Mouse (Mus musculus): Measurements from ENCODE around the gene Zfand3. TPM values are rescaled to one million over a fixed set of nuclear protein-coding genes. Genes with fewer than 3 reads are reported as not detected.

The Zfand3 gene
- total and polyA plus RNA-seq, 2 experiments, result 46.7 to 63.3 TPM

DNA sequence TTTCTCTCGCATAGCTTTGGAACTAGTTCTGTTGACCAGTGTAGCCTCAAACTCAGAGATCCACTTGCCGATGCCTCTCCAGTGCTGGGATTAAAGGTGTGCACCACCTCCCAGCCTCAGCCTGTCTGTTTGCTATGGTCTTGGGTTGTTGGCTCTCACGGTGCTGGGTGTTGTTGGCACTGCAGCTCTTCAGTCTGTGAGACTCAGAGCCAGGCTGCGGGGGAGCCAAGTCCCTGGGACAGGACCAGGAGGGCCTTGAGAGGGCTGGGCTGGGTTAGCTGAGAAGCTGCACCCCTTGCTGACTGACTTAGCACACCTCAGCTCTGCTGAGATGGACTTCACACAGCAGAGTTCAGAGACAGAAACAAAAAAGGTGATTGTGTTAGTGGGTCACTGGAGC, 195.8 kb downstream of the Zfand3 start:
- Histone ChIP-seq H3K4me1 (ENCODE audit: control insufficient read depth, insufficient read depth, low read length) (peaks cover 14% of the 10 kb centered on the region), H3K4me3 (ENCODE audit: insufficient read depth, low read depth, low read length) (no peak overlapping the region), H3K27ac (replicated peaks; ENCODE audit: insufficient read depth, low read depth, low read length) (no peak overlapping the region), H3K9ac (ENCODE audit: low read depth, low read length) (no peak overlapping the region), H3K27me3 (ENCODE audit: control insufficient read depth, insufficient read depth, low read length) (no peaks in the 10 kb centered on the region), H3K79me2 (ENCODE audit: control insufficient read depth, insufficient read depth, low read length) (peaks cover 57% of the 10 kb centered on the region), H3K36me3 (ENCODE audit: control insufficient read depth, insufficient read depth, low read length) (no peaks in the 10 kb centered on the region)
- no peak for DNase-seq (ENCODE audit: extremely low read depth, low read depth, low spot score)
- 57% methylated on average over 4 of the region's 4 CpGs for WGBS
- no peak for TF ChIP-seq POLR2A (IDR thresholded peaks at IDR 0.05; ENCODE audit: extremely low read depth, insufficient read depth, low read length)
- TF ChIP-seq CTCF (IDR thresholded peaks at IDR 0.05; ENCODE audit: low read depth, low read length), result no peak

DNA sequence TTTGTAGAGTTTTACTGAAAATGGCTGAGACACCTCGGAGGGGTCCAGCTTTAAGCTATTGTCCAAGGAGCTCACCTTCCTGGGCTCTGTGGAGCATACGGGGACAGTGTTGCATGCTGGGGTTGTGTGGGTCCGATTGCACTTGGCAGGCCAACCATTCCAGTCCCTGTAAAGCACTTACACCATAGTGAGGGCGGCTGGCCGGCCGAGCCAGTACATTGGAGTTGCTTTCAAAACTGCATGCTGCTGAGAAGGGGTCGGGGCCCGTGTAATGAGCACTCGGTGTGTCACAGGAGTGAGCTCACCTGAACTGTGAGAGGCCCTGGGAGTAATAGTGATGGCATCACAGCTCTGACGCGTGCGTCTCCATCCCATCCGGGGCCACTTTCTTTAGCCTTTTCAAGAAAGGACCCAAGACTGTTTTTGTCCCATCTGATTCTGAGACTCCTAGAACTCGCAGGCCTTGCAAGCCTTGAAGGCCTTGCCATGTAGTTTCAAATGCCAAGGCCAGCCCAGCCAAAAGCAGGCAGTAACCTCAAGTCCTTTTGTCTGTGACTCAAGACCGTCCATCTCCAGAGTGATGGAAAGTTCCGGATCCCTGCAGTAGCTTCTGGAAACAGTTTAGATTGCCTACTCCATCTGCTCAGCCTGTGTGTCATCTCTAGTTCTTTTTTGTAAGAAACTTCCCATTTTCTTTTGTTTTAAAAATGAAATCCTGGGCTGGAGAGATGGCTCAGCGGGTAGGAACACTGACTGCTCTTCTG, 200.7 kb downstream of the Zfand3 start:
- DNase-seq (ENCODE audit: extremely low read depth, low read depth, low spot score), result no peak
- no peak overlapping the region for H3K27ac ChIP-seq (replicated peaks; ENCODE audit: insufficient read depth, low read depth, low read length)
- H3K79me2 ChIP-seq (ENCODE audit: control insufficient read depth, insufficient read depth, low read length), result peaks cover 29% of the 10 kb centered on the region
- TF ChIP-seq CTCF (IDR thresholded peaks at IDR 0.05; ENCODE audit: low read depth, low read length) (no peak), POLR2A (IDR thresholded peaks at IDR 0.05; ENCODE audit: extremely low read depth, insufficient read depth, low read length) (no peak)
- no peaks in the 10 kb centered on the region for H3K4me1 ChIP-seq (ENCODE audit: control insufficient read depth, insufficient read depth, low read length)
- no peaks in the 10 kb centered on the region for H3K27me3 ChIP-seq (ENCODE audit: control insufficient read depth, insufficient read depth, low read length)
- 93% methylated on average over 17 of the region's 17 CpGs for WGBS
- H3K9ac ChIP-seq (ENCODE audit: low read depth, low read length), result no peak overlapping the region
- H3K4me3 ChIP-seq (ENCODE audit: insufficient read depth, low read depth, low read length), result no peak overlapping the region
- peaks cover 7% of the 10 kb centered on the region for H3K36me3 ChIP-seq (ENCODE audit: control insufficient read depth, insufficient read depth, low read length)

DNA sequence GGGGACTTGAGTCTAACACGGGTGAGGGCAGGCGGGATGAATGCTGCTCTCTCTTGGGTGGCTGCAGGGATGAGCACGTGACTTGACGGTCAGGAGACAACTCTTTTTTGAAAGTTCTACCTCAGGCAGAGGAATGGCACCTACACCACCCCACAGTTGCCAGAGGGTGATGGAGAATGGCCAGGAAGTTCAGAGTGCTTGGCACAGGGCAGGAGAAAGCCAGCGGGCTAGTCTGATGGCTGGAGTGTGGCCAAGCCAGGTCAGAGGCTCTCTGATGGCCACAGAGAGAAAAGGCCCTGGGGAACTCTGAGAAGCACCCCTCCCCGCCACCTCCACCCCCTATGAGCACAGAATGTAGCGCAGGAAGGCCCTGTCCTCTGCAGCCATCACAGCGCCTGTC, 205.7 kb downstream of the Zfand3 start:
- 59% methylated on average over 8 of the region's 8 CpGs for WGBS
- H3K9ac ChIP-seq (ENCODE audit: low read depth, low read length), result no peak overlapping the region
- no peak for TF ChIP-seq CTCF (IDR thresholded peaks at IDR 0.05; ENCODE audit: low read depth, low read length)
- no peak for TF ChIP-seq POLR2A (IDR thresholded peaks at IDR 0.05; ENCODE audit: extremely low read depth, insufficient read depth, low read length)
- DNase-seq (ENCODE audit: extremely low read depth, low read depth, low spot score), result peak; percentile 77
- peaks cover 7% of the 10 kb centered on the region for H3K36me3 ChIP-seq (ENCODE audit: control insufficient read depth, insufficient read depth, low read length)
- H3K4me3 ChIP-seq (ENCODE audit: insufficient read depth, low read depth, low read length), result no peak overlapping the region
- H3K79me2 ChIP-seq (ENCODE audit: control insufficient read depth, insufficient read depth, low read length), result no peaks in the 10 kb centered on the region
- H3K27ac ChIP-seq (replicated peaks; ENCODE audit: insufficient read depth, low read depth, low read length), result no peak overlapping the region
- H3K27me3 ChIP-seq (ENCODE audit: control insufficient read depth, insufficient read depth, low read length), result no peaks in the 10 kb centered on the region
- H3K4me1 ChIP-seq (ENCODE audit: control insufficient read depth, insufficient read depth, low read length), result no peaks in the 10 kb centered on the region

DNA sequence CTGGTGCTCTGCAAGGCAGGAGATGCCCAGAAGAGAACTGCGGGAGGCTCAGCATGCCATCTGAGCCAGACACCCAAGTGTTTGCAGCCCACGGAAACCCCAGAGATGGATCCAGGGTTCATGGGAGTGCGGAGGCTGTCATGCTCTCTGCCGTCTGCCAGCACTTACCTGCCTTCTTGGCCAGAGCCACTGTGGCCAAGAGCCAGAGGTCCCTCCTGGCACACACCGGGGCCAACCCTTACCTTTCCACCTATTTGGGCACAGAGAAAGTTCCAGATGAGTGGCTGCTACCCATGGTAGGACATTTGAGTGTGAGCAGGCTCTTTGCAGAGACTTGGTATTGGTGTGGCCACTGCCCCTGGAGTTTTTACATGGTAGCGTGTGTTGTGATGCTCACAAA, 206.4 kb downstream of the Zfand3 start:
- H3K9ac ChIP-seq (ENCODE audit: low read depth, low read length), result no peak overlapping the region

DNA sequence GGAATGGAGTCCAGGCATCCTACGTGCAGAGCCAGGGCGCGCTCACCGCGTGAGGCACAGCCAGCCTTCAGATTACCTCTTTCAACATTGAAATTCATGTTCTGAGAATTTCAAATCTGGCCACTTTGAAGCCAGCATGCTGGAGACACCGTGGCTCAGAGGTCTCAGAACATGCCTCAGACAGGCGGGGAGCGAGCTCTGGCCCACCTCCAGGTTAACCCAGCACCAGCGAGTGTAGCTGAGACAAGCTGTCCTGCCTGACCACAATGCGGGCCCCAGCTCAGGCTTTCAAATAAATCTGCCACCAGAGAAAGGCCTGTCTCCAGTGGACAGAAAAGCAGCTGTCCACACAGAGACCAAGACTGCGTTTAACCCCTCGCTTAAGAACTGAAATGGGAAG, 208.1 kb downstream of the Zfand3 start:
- H3K4me1 ChIP-seq (ENCODE audit: control insufficient read depth, insufficient read depth, low read length), result no peaks in the 10 kb centered on the region

More for the DNA sequence above, 206.4 kb downstream of the Zfand3 start:
- WGBS, result 44% methylated on average over 6 of the region's 6 CpGs
- Histone ChIP-seq H3K36me3 (ENCODE audit: control insufficient read depth, insufficient read depth, low read length) (peaks cover 7% of the 10 kb centered on the region), H3K27ac (replicated peaks; ENCODE audit: insufficient read depth, low read depth, low read length) (no peak overlapping the region), H3K79me2 (ENCODE audit: control insufficient read depth, insufficient read depth, low read length) (no peaks in the 10 kb centered on the region), H3K27me3 (ENCODE audit: control insufficient read depth, insufficient read depth, low read length) (no peaks in the 10 kb centered on the region), H3K4me3 (ENCODE audit: insufficient read depth, low read depth, low read length) (no peak overlapping the region), H3K4me1 (ENCODE audit: control insufficient read depth, insufficient read depth, low read length) (no peaks in the 10 kb centered on the region)
- DNase-seq (ENCODE audit: extremely low read depth, low read depth, low spot score), result peak; percentile 63
- no peak for TF ChIP-seq CTCF (IDR thresholded peaks at IDR 0.05; ENCODE audit: low read depth, low read length)
- TF ChIP-seq POLR2A (IDR thresholded peaks at IDR 0.05; ENCODE audit: extremely low read depth, insufficient read depth, low read length), result no peak

DNA sequence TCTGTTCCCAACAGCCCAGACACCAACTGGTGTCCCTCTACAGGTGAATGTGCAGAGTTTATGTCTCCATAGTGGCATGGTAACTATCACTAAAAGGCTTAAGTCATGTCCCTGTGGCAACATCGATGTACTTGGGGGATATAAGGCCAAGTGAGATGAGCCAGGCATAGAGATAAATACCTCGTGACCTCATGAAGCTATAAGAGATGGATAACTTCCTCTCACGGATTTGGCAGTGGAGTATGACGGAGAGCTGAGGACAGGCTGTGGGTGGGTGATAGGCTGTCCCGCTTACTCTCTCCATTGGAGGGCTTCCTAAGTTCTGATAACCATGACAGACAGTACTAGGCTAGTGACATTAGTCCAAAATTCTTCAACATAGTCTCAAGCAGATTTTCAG, 208.8 kb downstream of the Zfand3 start:
- Histone ChIP-seq H3K36me3 (ENCODE audit: control insufficient read depth, insufficient read depth, low read length) (0 out of 2 replicates have a peak, but pooled peaks cover under 1% of the 10 kb centered on the region), H3K79me2 (ENCODE audit: control insufficient read depth, insufficient read depth, low read length) (no peaks in the 10 kb centered on the region), H3K27ac (replicated peaks; ENCODE audit: insufficient read depth, low read depth, low read length) (no peak overlapping the region), H3K4me3 (ENCODE audit: insufficient read depth, low read depth, low read length) (no peak overlapping the region), H3K4me1 (ENCODE audit: control insufficient read depth, insufficient read depth, low read length) (no peaks in the 10 kb centered on the region), H3K27me3 (ENCODE audit: control insufficient read depth, insufficient read depth, low read length) (no peaks in the 10 kb centered on the region), H3K9ac (ENCODE audit: low read depth, low read length) (no peak overlapping the region)
- TF ChIP-seq CTCF (IDR thresholded peaks at IDR 0.05; ENCODE audit: low read depth, low read length), result no peak
- TF ChIP-seq POLR2A (IDR thresholded peaks at IDR 0.05; ENCODE audit: extremely low read depth, insufficient read depth, low read length), result no peak
- 85% methylated on average over 5 of the region's 5 CpGs for whole genome bisulfite sequencing
- no peak for DNase-seq (ENCODE audit: extremely low read depth, low read depth, low spot score)

More for the DNA sequence above, 208.1 kb downstream of the Zfand3 start:
- H3K79me2 ChIP-seq (ENCODE audit: control insufficient read depth, insufficient read depth, low read length), result no peaks in the 10 kb centered on the region
- H3K27me3 ChIP-seq (ENCODE audit: control insufficient read depth, insufficient read depth, low read length), result no peaks in the 10 kb centered on the region
- H3K36me3 ChIP-seq (ENCODE audit: control insufficient read depth, insufficient read depth, low read length), result peaks cover 6% of the 10 kb centered on the region
- TF ChIP-seq CTCF (IDR thresholded peaks at IDR 0.05; ENCODE audit: low read depth, low read length) (no peak), POLR2A (IDR thresholded peaks at IDR 0.05; ENCODE audit: extremely low read depth, insufficient read depth, low read length) (no peak)
- DNase-seq (ENCODE audit: extremely low read depth, low read depth, low spot score), result no peak
- 87% methylated on average over 12 of the region's 12 CpGs for WGBS
- H3K4me3 ChIP-seq (ENCODE audit: insufficient read depth, low read depth, low read length), result no peak overlapping the region
- H3K9ac ChIP-seq (ENCODE audit: low read depth, low read length), result no peak overlapping the region
- no peak overlapping the region for H3K27ac ChIP-seq (replicated peaks; ENCODE audit: insufficient read depth, low read depth, low read length)
